Mouse (Mus musculus) urinary bladder, postnatal 4 days (tissue): ENCODE measurements around the gene Cstad.

Source experiments
- DNase-seq, 2 experiments: peaks; one replicate each; pipeline ENCODE4 v3.0.0; 2021 to 2022; ENCODE audit warnings: low spot score in 2 of 2

The Cstad gene

GRCm38 (mm10) chr2:30595796-30596195, 956 bp downstream of the Cstad start:
- DNase-seq, result no peak

GRCm38 (mm10) chr2:30599621-30600020, 4.8 kb downstream of the Cstad start:
- no peak for DNase-seq

- no peak for DNase-seq
Measured at GRCm38 (mm10) chr2:30600291-30600690, 5.5 kb downstream of the Cstad start.

GRCm38 (mm10) chr2:30600965-30601841, 6.4 kb downstream of the Cstad start:
- DNase-seq, result peak; percentile 69 to 74

- DNase-seq, result no peak
Measured at GRCm38 (mm10) chr2:30602451-30602850, 7.6 kb downstream of the Cstad start.

GRCm38 (mm10) chr2:30603731-30604130, 8.9 kb downstream of the Cstad start:
- no peak for DNase-seq

GRCm38 (mm10) chr2:30604880-30605761, 10.3 kb downstream of the Cstad start:
- peak; percentile 63 to 76 for DNase-seq

- no peak for DNase-seq
Measured at GRCm38 (mm10) chr2:30605762-30606051, 10.9 kb downstream of the Cstad start.

- DNase-seq, result no peak
Measured at GRCm38 (mm10) chr2:30606621-30607052, 11.8 kb downstream of the Cstad start.

GRCm38 (mm10) chr2:30607941-30608340, 13.1 kb downstream of the Cstad start:
- DNase-seq, result no peak

GRCm38 (mm10) chr2:30608690-30609201, 13.9 kb downstream of the Cstad start:
- DNase-seq, result no peak

- peak; percentile 73 to 78 for DNase-seq
Measured at GRCm38 (mm10) chr2:30613574-30613973, 18.7 kb downstream of the Cstad start.

GRCm38 (mm10) chr2:30614151-30614923, 19.5 kb downstream of the Cstad start:
- no peak for DNase-seq

- DNase-seq, result no peak
Measured at GRCm38 (mm10) chr2:30615869-30616268, 21.0 kb downstream of the Cstad start.

GRCm38 (mm10) chr2:30616464-30616863, 21.6 kb downstream of the Cstad start:
- no peak for DNase-seq

GRCm38 (mm10) chr2:30618487-30619248, 23.8 kb downstream of the Cstad start:
- DNase-seq, result peak in 1 of 2 experiments; percentile 53

- DNase-seq, result no peak
Measured at GRCm38 (mm10) chr2:30623873-30624272, 29.0 kb downstream of the Cstad start.

GRCm38 (mm10) chr2:30625296-30625826, 30.5 kb downstream of the Cstad start:
- DNase-seq, result no peak

GRCm38 (mm10) chr2:30626058-30626675, 31.3 kb downstream of the Cstad start:
- no peak for DNase-seq

- no peak for DNase-seq
Measured at GRCm38 (mm10) chr2:30627338-30627737, 32.5 kb downstream of the Cstad start.
